Mouse (Mus musculus) kidney, embryonic 14.5 days (tissue): ENCODE results near the gene Irf2. TPM values are rescaled to one million over a fixed set of nuclear protein-coding genes. Genes with fewer than 3 reads are reported as not detected.

Experiments
- ATAC-seq: fragments of 200-750 bp; cut with Nextera tagmentation; 2 replicates; pipeline ENCODE4 v1.8.0; 2017; ENCODE audit warnings: moderate number of reproducible peaks, mild to moderate bottlenecking, moderate TSS enrichment, moderate library complexity; ENCODE audit not compliant: low FRiP score, low TSS enrichment
- H3K27ac ChIP-seq: fragments of 300-500 bp; sonication (generic); 2 replicates; pipeline ENCODE4 v1.5.1; 2014; ENCODE audit warnings: low read depth, mild to moderate bottlenecking, low read length, moderate library complexity, mixed read lengths
- H3K27me3 ChIP-seq: fragments of 300-500 bp; sonication (generic); 2 replicates; pipeline ENCODE4 v1.6.1; 2014; ENCODE audit warnings: mild to moderate bottlenecking, low read length; ENCODE audit not compliant: control insufficient read depth, insufficient read depth
- H3K36me3 ChIP-seq: fragments of 300-500 bp; sonication (generic); 2 replicates; pipeline ENCODE4 v1.6.1; 2014; ENCODE audit warnings: low read length, mixed read lengths; ENCODE audit not compliant: control insufficient read depth, insufficient read depth
- H3K4me1 ChIP-seq: fragments of 300-500 bp; sonication (generic); 2 replicates; pipeline ENCODE4 v1.6.1; 2014; ENCODE audit warnings: low read length, mixed read lengths; ENCODE audit not compliant: control insufficient read depth, insufficient read depth
- H3K4me2 ChIP-seq: fragments of 300-500 bp; sonication (generic); replicated peaks from 2 replicates; pipeline ENCODE4 v1.6.1; 2014; ENCODE audit warnings: low read depth, mild to moderate bottlenecking, low read length
- H3K4me3 ChIP-seq: fragments of 300-500 bp; sonication (generic); 2 replicates; pipeline ENCODE4 v1.5.1; 2014; ENCODE audit warnings: mild to moderate bottlenecking, low read length
- H3K9ac ChIP-seq: fragments of 300-500 bp; sonication (generic); 2 replicates; pipeline ENCODE4 v1.6.1; 2014; ENCODE audit warnings: low read depth, mild to moderate bottlenecking, low read length, moderate library complexity
- H3K9me3 ChIP-seq: fragments of 300-500 bp; sonication (generic); 2 replicates; pipeline ENCODE4 v1.6.1; 2016; ENCODE audit warnings: low read length; ENCODE audit not compliant: control insufficient read depth
- WGBS: fragments of 180-500 bp; shearing (Covaris S2); extraction: QIAGEN DNeasy Blood & Tissue Kit; methylation state at CpG from one replicate; pipeline ENCODE4 v1.1.7; 2014; 5-methylcytosine and 5-hydroxymethylcytosine counted together
- polyA plus RNA-seq: library from polyadenylated mRNA; unstranded; fragments of >200 nt; fragmentation: Nextera tagmentation; extraction: Ambion mirVana; gene quantifications from 2 replicates; pipeline ENCODE4 v1.2.1, GENCODE M21; 2014

Irf2 gene
- polyA plus RNA-seq, 1 experiment from 2014 or later, result 13.9 TPM

DNA sequence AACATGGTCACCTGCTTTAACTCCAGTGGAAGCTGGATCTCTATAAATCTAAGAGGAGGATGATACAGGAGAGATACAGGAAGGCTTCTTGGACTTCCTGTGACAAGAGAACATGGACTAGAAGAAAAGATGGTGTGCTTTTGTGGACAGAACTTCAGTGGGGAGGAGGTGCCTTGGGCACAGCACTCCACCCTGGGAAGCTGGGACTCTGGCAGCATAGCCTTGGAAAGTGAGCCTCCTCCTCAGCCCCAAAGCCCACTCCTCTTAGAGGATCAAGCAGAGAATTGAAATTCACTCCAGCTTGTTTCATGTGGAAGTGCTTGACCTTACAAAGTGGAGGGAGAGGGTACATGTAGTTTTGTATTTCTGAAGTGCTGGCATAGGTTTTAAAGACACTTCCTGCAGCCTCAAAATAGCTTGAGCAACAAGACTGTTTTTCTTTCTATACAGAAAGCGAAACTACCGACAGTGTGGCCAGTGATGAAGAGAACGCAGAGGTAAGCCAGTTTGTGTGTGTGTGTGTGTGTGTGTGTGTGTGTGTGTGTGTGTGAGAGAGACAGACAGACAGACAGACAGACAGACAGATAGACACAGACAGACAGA, 104.9 kb downstream of the Irf2 start:
- no peak for ATAC-seq
- Histone ChIP-seq H3K36me3 (peaks cover 7% of the 10 kb centered on the region; the same call in 1 of the 2 replicates), H3K27ac (peak overlapping the region; percentile 34), H3K9me3 (no peaks in the 10 kb centered on the region), H3K27me3 (no peaks in the 10 kb centered on the region), H3K4me3 (no peak overlapping the region), H3K9ac (no peak overlapping the region), H3K4me1 (peaks cover 7% of the 10 kb centered on the region; the same call in 1 of the 2 replicates), H3K4me2 (no peak overlapping the region)
- 70% methylated on average over 3 of the region's 3 CpGs for WGBS

- Histone ChIP-seq H3K4me2 (no peak overlapping the region), H3K36me3 (peaks cover 5% of the 10 kb centered on the region; the same call in 1 of the 2 replicates), H3K4me3 (no peak overlapping the region), H3K4me1 (peaks cover 12% of the 10 kb centered on the region; the same call in 1 of the 2 replicates), H3K27me3 (no peaks in the 10 kb centered on the region), H3K9me3 (no peaks in the 10 kb centered on the region), H3K27ac (peak overlapping the region; percentile 47), H3K9ac (no peak overlapping the region)
- 73% methylated on average over 7 of the region's 7 CpGs for WGBS
- no peak for ATAC-seq
These were observed 105.6 kb downstream of the Irf2 start for GRCm38 (mm10) chr8:46844974-46845774.

- Histone ChIP-seq H3K4me2 (no peak overlapping the region), H3K9me3 (no peaks in the 10 kb centered on the region), H3K4me1 (peaks cover 12% of the 10 kb centered on the region; the same call in 1 of the 2 replicates), H3K27me3 (no peaks in the 10 kb centered on the region), H3K27ac (peak overlapping the region; percentile 47; the same call in 1 of the 2 replicates), H3K9ac (no peak overlapping the region), H3K36me3 (peaks cover 5% of the 10 kb centered on the region; the same call in 1 of the 2 replicates), H3K4me3 (no peak overlapping the region)
- 41% methylated on average over 9 of the region's 9 CpGs for WGBS
- no peak for ATAC-seq
These were observed 106.4 kb downstream of the Irf2 start for GRCm38 (mm10) chr8:46845891-46846290.

GRCm38 (mm10) chr8:46846893-46847292, 107.4 kb downstream of the Irf2 start:
- H3K9me3 ChIP-seq, result no peaks in the 10 kb centered on the region
- no peak overlapping the region for H3K27ac ChIP-seq
- peaks cover 12% of the 10 kb centered on the region; the same call in 1 of the 2 replicates for H3K4me1 ChIP-seq
- H3K36me3 ChIP-seq, result peaks cover 5% of the 10 kb centered on the region; the same call in 1 of the 2 replicates
- no peaks in the 10 kb centered on the region for H3K27me3 ChIP-seq
- H3K4me2 ChIP-seq, result no peak overlapping the region
- WGBS, result 94% methylated on average over 5 of the region's 5 CpGs
- no peak overlapping the region for H3K9ac ChIP-seq
- ATAC-seq, result no peak
- no peak overlapping the region for H3K4me3 ChIP-seq

- H3K27me3 ChIP-seq, result no peaks in the 10 kb centered on the region
- peak overlapping the region; percentile 55; the same call in 1 of the 2 replicates for H3K27ac ChIP-seq
- no peak overlapping the region for H3K9ac ChIP-seq
- H3K4me2 ChIP-seq, result no peak overlapping the region
- H3K4me1 ChIP-seq, result peaks cover 12% of the 10 kb centered on the region; the same call in 1 of the 2 replicates
- peaks cover 5% of the 10 kb centered on the region; the same call in 1 of the 2 replicates for H3K36me3 ChIP-seq
- no peaks in the 10 kb centered on the region for H3K9me3 ChIP-seq
- 74% methylated on average over 6 of the region's 6 CpGs for WGBS
- ATAC-seq, result no peak
- H3K4me3 ChIP-seq, result no peak overlapping the region
These were observed 108.6 kb downstream of the Irf2 start for GRCm38 (mm10) chr8:46848011-46848641.

- Histone ChIP-seq H3K36me3 (peaks cover 5% of the 10 kb centered on the region; the same call in 1 of the 2 replicates), H3K27ac (peak overlapping the region; percentile 39; the same call in 1 of the 2 replicates), H3K4me2 (no peak overlapping the region), H3K9me3 (no peaks in the 10 kb centered on the region), H3K27me3 (no peaks in the 10 kb centered on the region), H3K4me1 (peaks cover 12% of the 10 kb centered on the region; the same call in 1 of the 2 replicates), H3K9ac (no peak overlapping the region), H3K4me3 (no peak overlapping the region)
- no peak for ATAC-seq
- 28% methylated on average over 6 of the region's 6 CpGs for WGBS
These were observed 109.4 kb downstream of the Irf2 start for GRCm38 (mm10) chr8:46848931-46849330.

GRCm38 (mm10) chr8:46849458-46849857, 109.9 kb downstream of the Irf2 start:
- Histone ChIP-seq H3K9me3 (no peaks in the 10 kb centered on the region), H3K36me3 (peaks cover 5% of the 10 kb centered on the region; the same call in 1 of the 2 replicates), H3K4me2 (no peak overlapping the region), H3K27ac (no peak overlapping the region; the same call in 1 of the 2 replicates), H3K27me3 (no peaks in the 10 kb centered on the region), H3K9ac (no peak overlapping the region), H3K4me3 (no peak overlapping the region), H3K4me1 (peaks cover 12% of the 10 kb centered on the region; the same call in 1 of the 2 replicates)
- 10% methylated on average over 2 of the region's 2 CpGs for WGBS
- no peak for ATAC-seq

DNA sequence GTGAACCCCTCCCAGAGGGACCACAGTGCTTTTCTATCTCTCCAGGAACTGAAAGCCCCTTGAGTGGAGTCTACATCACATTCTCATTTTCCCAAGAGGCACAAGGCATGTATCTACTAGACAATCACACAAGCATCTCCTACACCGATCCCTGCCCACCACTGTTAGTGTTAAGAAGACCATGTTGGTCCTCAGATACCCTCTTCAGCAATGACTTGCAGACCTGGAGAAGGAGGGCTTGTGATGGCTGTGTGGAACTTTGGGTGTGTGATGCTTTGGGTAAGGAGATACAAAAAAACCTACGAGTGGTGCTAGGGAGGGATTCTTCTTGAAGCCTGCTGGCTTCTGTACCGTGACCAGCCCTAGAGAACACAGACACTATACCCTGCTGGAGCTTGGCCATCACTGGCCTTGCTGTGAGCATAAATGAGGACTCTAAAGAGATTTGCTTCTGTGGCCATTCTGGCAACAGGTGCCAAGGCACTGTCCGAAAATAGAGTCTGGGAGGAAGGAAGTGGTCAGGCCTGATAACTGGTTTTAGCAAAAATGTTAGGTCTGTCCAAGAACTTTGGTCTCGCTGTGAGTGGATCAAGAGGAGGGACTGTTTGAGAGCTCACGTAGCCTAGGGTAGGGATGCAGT, 110.8 kb downstream of the Irf2 start:
- Histone ChIP-seq H3K4me3 (no peak overlapping the region), H3K4me2 (no peak overlapping the region), H3K9me3 (no peaks in the 10 kb centered on the region), H3K36me3 (peaks cover 5% of the 10 kb centered on the region; the same call in 1 of the 2 replicates), H3K4me1 (peaks cover 12% of the 10 kb centered on the region; the same call in 1 of the 2 replicates), H3K9ac (no peak overlapping the region), H3K27ac (no peak overlapping the region), H3K27me3 (no peaks in the 10 kb centered on the region)
- ATAC-seq, result no peak
- WGBS, result 87% methylated on average over 6 of the region's 6 CpGs
